Mouse (Mus musculus) forebrain, embryonic 11.5 days (tissue): ENCODE measurements around the gene Gm10840. TPM values are rescaled to one million over a fixed set of nuclear protein-coding genes. Genes with fewer than 3 reads are reported as not detected.
A peak's percentile ranks its signal among the peaks of the same experiment; 100 is the strongest.
"Not testable (repeated sequence)": the region's sequence is repeated elsewhere in the genome, so short reads cannot be mapped to it uniquely, and the experiment has no call there.

Experiments
- ATAC-seq: fragments of 200-750 bp; cut with Nextera tagmentation; replicated peaks from 2 replicates; pipeline ENCODE4 v1.8.0; 2017; ENCODE audit warnings: moderate TSS enrichment; ENCODE audit not compliant: low FRiP score
- DNase-seq: peaks from one replicate; pipeline ENCODE4 v3.0.0-alpha.2; 2017; ENCODE audit warnings: low spot score
- H3K27ac ChIP-seq: fragments of 300-500 bp; sonication (generic); 2 replicates; pipeline ENCODE4 v1.5.1; 2014; ENCODE audit warnings: low read depth, low read length
- H3K27me3 ChIP-seq: fragments of 300-500 bp; sonication (generic); 2 replicates; pipeline ENCODE4 v1.6.1; 2014; ENCODE audit warnings: mild to moderate bottlenecking, low read length, mixed read lengths; ENCODE audit not compliant: control insufficient read depth, insufficient read depth
- H3K36me3 ChIP-seq: fragments of 300-500 bp; sonication (generic); 2 replicates; pipeline ENCODE4 v1.6.1; 2014; ENCODE audit warnings: mild to moderate bottlenecking, low read length, moderate library complexity, mixed read lengths; ENCODE audit not compliant: control insufficient read depth, insufficient read depth
- H3K4me1 ChIP-seq: fragments of 300-500 bp; sonication (generic); replicated peaks from 2 replicates; pipeline ENCODE4 v1.6.1; 2014; ENCODE audit warnings: low read length, mixed read lengths; ENCODE audit not compliant: control insufficient read depth, insufficient read depth
- H3K4me2 ChIP-seq: fragments of 300-500 bp; sonication (generic); 2 replicates; pipeline ENCODE4 v1.6.1; 2014; ENCODE audit warnings: low read depth, mild to moderate bottlenecking, low read length, moderate library complexity, mixed read lengths; ENCODE audit not compliant: severe bottlenecking
- H3K4me3 ChIP-seq: fragments of 300-500 bp; sonication (generic); 2 replicates; pipeline ENCODE4 v1.5.1; 2014; ENCODE audit warnings: low read depth, low read length
- H3K9ac ChIP-seq: fragments of 300-500 bp; sonication (generic); 2 replicates; pipeline ENCODE4 v1.6.1; 2014; ENCODE audit warnings: low read length
- H3K9me3 ChIP-seq: fragments of 300-500 bp; sonication (generic); 2 replicates; pipeline ENCODE4 v1.6.1; 2016; ENCODE audit warnings: low read length, mixed read lengths; ENCODE audit not compliant: control insufficient read depth
- WGBS: fragments of 180-500 bp; shearing (Covaris S2); extraction: QIAGEN DNeasy Blood & Tissue Kit; methylation state at CpG from one replicate; pipeline ENCODE4 v1.1.7; 2014; 5-methylcytosine and 5-hydroxymethylcytosine counted together
- polyA plus RNA-seq: library from polyadenylated mRNA; unstranded; fragments of >200 nt; fragmentation: Nextera tagmentation; extraction: Ambion mirVana; gene quantifications from 2 replicates; pipeline ENCODE4 v1.2.1, GENCODE M21; 2014

Gm10840 gene
- polyA plus RNA-seq, result 1.2 TPM in 1 of 2 replicates, not detected in the other

GRCm38 (mm10) chr11:106160841-106161721, at the start of gene Gm10840, which contains the start of gene Limd2:
TSS of gene Gm10840 (plus strand) at chr11:106160850.
TSS of gene Limd2 (minus strand) at chr11:106160860.
- peak within 1 kb of the TSS; percentile 95 for H3K9ac ChIP-seq
- ATAC-seq, result peak; percentile 39
- peak within 1 kb of the TSS; percentile 99 for H3K27ac ChIP-seq
- no peaks in the 10 kb centered on the region for H3K27me3 ChIP-seq
- peaks cover 6% of the 10 kb centered on the region; the same call in 1 of the 2 replicates for H3K36me3 ChIP-seq
- H3K4me2 ChIP-seq, result peak within 1 kb of the TSS; percentile 93
- H3K9me3 ChIP-seq, result no peaks in the 10 kb centered on the region
- WGBS, result 29% methylated on average over 22 of the region's 22 CpGs
- H3K4me3 ChIP-seq, result peak within 1 kb of the TSS; percentile 84
- peaks cover 13% of the 10 kb centered on the region for H3K4me1 ChIP-seq
- peak; percentile 77 for DNase-seq

GRCm38 (mm10) chr11:106111688-106112087, 49.0 kb upstream of the Gm10840 start:
- H3K36me3 ChIP-seq, result no peaks in the 10 kb centered on the region; the same call in 1 of the 2 replicates
- no peaks in the 10 kb centered on the region for H3K4me1 ChIP-seq
- H3K4me3 ChIP-seq, result no peak overlapping the region
- no peaks in the 10 kb centered on the region for H3K27me3 ChIP-seq
- H3K9ac ChIP-seq, result no peak overlapping the region
- no peaks in the 10 kb centered on the region for H3K9me3 ChIP-seq
- DNase-seq (no peak), ATAC-seq (no peak)
- no peak overlapping the region for H3K27ac ChIP-seq
- H3K4me2 ChIP-seq, result no peak overlapping the region

GRCm38 (mm10) chr11:106122221-106122620, 38.4 kb upstream of the Gm10840 start:
- Histone ChIP-seq H3K4me3 (no peak overlapping the region), H3K36me3 (peaks cover 3% of the 10 kb centered on the region; the same call in 1 of the 2 replicates)

GRCm38 (mm10) chr11:106122736-106123135, 37.9 kb upstream of the Gm10840 start:
- no peak overlapping the region for H3K27ac ChIP-seq
- no peak overlapping the region for H3K4me3 ChIP-seq
- H3K4me2 ChIP-seq, result no peak overlapping the region
- WGBS, result 91% methylated on average over 3 of the region's 3 CpGs
- H3K9me3 ChIP-seq, result no peaks in the 10 kb centered on the region
- H3K36me3 ChIP-seq, result peaks cover 3% of the 10 kb centered on the region; the same call in 1 of the 2 replicates
- ATAC-seq (no peak), DNase-seq (no peak)
- H3K4me1 ChIP-seq, result no peaks in the 10 kb centered on the region
- H3K9ac ChIP-seq, result no peak overlapping the region
- H3K27me3 ChIP-seq, result no peaks in the 10 kb centered on the region

More at GRCm38 (mm10) chr11:106122221-106122620, 38.4 kb upstream of the Gm10840 start:
- Histone ChIP-seq H3K9me3 (no peaks in the 10 kb centered on the region), H3K27me3 (no peaks in the 10 kb centered on the region), H3K4me2 (no peak overlapping the region), H3K4me1 (no peaks in the 10 kb centered on the region), H3K27ac (no peak overlapping the region), H3K9ac (no peak overlapping the region)
- 93% methylated on average over 5 of the region's 5 CpGs for WGBS
- DNase-seq (no peak), ATAC-seq (no peak)

DNA sequence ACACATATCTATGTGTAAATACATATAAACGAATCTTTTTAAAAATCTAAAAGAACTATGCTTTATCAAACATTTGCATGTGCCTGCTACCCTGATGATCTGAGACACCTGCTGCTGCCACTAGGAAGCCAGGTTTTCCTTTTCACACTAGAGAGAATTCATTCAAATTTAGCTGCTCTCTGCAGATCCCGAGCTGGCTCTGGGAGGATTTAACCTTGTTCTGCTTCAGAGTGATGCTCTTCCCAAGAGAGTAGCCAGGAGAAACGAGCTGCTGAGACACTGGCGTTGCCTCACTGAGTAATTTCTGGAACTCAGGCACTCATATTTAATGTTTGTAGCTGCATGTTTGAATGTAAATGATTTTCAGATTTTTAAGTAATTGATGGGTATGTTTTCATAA, 35.9 kb upstream of the Gm10840 start:
- no peak for ATAC-seq
- Histone ChIP-seq H3K4me3 (no peak overlapping the region), H3K27ac (no peak overlapping the region), H3K9me3 (no peaks in the 10 kb centered on the region), H3K36me3 (peaks cover under 1% of the 10 kb centered on the region; the same call in 1 of the 2 replicates), H3K27me3 (no peaks in the 10 kb centered on the region), H3K9ac (no peak overlapping the region), H3K4me2 (no peak overlapping the region), H3K4me1 (no peaks in the 10 kb centered on the region)
- no peak for DNase-seq
- WGBS, result 84% methylated on average over 4 of the region's 4 CpGs

GRCm38 (mm10) chr11:106125827-106126226, 34.8 kb upstream of the Gm10840 start:
- DNase-seq (no peak), ATAC-seq (no peak)
- Histone ChIP-seq H3K9me3 (no peaks in the 10 kb centered on the region), H3K9ac (no peak overlapping the region), H3K27ac (no peak overlapping the region), H3K4me3 (no peak overlapping the region), H3K36me3 (no peaks in the 10 kb centered on the region; the same call in 1 of the 2 replicates), H3K4me1 (no peaks in the 10 kb centered on the region), H3K27me3 (no peaks in the 10 kb centered on the region), H3K4me2 (no peak overlapping the region)
- WGBS, result 77% methylated on average over 1 of the region's 1 CpGs

DNA sequence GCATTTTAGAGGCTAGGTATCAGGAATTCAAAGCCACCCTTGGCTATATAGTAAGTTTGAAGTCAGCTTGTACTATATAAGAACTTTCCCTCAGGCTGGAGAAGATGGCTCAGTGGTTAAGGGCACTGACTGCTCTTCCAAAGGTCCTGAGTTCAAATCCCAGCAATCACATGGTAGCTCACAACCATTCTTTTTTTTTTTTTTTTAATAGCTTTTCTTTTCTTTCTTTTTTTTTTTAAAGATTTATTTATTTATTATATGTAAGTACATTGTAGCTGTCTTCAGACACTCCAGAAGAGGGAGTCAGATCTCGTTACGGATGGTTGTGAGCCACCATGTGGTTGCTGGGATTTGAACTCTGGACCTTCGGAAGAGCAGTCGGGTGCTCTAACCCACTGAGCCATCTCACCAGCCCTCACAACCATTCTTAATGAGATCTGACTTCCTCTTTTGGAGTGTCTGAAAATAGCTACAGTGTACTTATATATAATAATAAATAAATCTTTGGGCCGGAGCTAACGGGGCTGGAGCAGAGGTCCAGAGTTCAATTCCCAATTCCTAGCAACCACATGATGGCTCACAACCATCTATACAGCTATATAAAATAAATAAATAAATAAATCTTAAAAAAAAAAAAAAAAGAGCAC, 33.8 kb upstream of the Gm10840 start:
- not testable (repeated sequence) for H3K27ac ChIP-seq, DNase-seq, H3K9me3 ChIP-seq, ATAC-seq, H3K4me3 ChIP-seq, H3K4me2 ChIP-seq, H3K36me3 ChIP-seq, H3K9ac ChIP-seq, H3K4me1 ChIP-seq, H3K27me3 ChIP-seq
- 98% methylated on average over 4 of the region's 6 CpGs for WGBS

DNA sequence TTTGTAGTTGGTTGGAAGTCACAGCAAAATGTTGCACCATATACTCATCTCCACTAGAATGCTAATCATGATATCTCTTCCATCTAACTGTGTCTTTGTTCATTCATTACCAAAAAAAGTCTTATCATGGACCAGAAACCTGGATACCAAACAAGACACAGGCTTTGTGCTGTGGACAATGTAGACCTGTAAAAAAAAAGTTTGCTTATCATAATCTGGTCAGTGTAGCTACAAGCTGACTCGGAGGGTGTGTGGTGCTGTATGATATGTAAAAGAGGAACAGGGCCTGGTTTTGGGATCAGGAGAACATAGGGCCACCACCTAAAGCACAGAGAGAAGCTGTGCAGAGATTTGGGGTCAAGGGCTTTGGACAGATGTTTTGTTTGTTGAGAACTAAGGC, 31.2 kb upstream of the Gm10840 start:
- no peak for DNase-seq
- no peak overlapping the region for H3K9ac ChIP-seq
- no peak overlapping the region for H3K27ac ChIP-seq
- no peaks in the 10 kb centered on the region for H3K27me3 ChIP-seq
- H3K4me2 ChIP-seq, result no peak overlapping the region
- no peak for ATAC-seq
- no peak overlapping the region for H3K4me3 ChIP-seq
- no peaks in the 10 kb centered on the region for H3K4me1 ChIP-seq
- WGBS, result 89% methylated on average over 1 of the region's 1 CpGs
- H3K36me3 ChIP-seq, result no peaks in the 10 kb centered on the region; the same call in 1 of the 2 replicates
- H3K9me3 ChIP-seq, result no peaks in the 10 kb centered on the region
